Mouse (Mus musculus) spleen, adult 2 months (tissue): ENCODE measurements around the gene Gng7. TPM values are rescaled to one million over a fixed set of nuclear protein-coding genes. Genes with fewer than 3 reads are reported as not detected.

Experiments
- DNase-seq, 2 experiments: peaks; one replicate each; pipeline versions ENCODE4 v3.0.0 to v3.0.0-alpha.2; 2012 to 2021; ENCODE audit warnings: low spot score in 2 of 2, low read depth in 1 of 2
- H3K27ac ChIP-seq: fragments of 200-500 bp; 2 replicates; pipeline ENCODE4 v1.5.1; 2012; ENCODE audit warnings: low read length, inconsistent platforms; ENCODE audit not compliant: insufficient read depth
- H3K27me3 ChIP-seq: fragments of 200-500 bp; 2 replicates; pipeline ENCODE4 v1.6.1; 2012; ENCODE audit warnings: mild to moderate bottlenecking, moderate library complexity, low read length, inconsistent platforms; ENCODE audit not compliant: control insufficient read depth, insufficient read depth
- H3K36me3 ChIP-seq: fragments of 200-500 bp; 2 replicates; pipeline ENCODE4 v1.6.1; 2012; ENCODE audit warnings: mild to moderate bottlenecking, low read length, inconsistent platforms; ENCODE audit not compliant: control insufficient read depth, insufficient read depth
- H3K4me1 ChIP-seq: fragments of 200-500 bp; 2 replicates; pipeline ENCODE4 v1.6.1; 2011; ENCODE audit warnings: inconsistent platforms; ENCODE audit not compliant: control insufficient read depth, insufficient read depth, insufficient read length
- H3K4me3 ChIP-seq: fragments of 200-500 bp; 2 replicates; pipeline ENCODE4 v1.5.1; 2011; ENCODE audit warnings: mild to moderate bottlenecking, inconsistent platforms; ENCODE audit not compliant: insufficient read depth, insufficient read length; ENCODE audit errors: extremely low read depth
- CTCF ChIP-seq: fragments of 200-500 bp; IDR thresholded peaks from 2 replicates; pipeline ENCODE4 v1.5.1; 2011; ENCODE audit warnings: mild to moderate bottlenecking, inconsistent platforms; ENCODE audit not compliant: insufficient read depth, insufficient read length, insufficient replicate concordance; ENCODE audit errors: extremely low read depth
- POLR2A ChIP-seq: fragments of 200-500 bp; IDR thresholded peaks from 2 replicates; pipeline ENCODE4 v1.6.1; 2011; ENCODE audit warnings: low read depth, low read length, inconsistent platforms
- WGBS: fragments of 180-500 bp; shearing (Covaris S2); methylation state at CpG from one replicate; pipeline ENCODE4 v1.1.7; 2018; 5-methylcytosine and 5-hydroxymethylcytosine counted together
- polyA plus RNA-seq: library from polyadenylated mRNA; depleted of rRNA; stranded (reverse); fragments of >200 nt; gene quantifications from 2 replicates; pipeline ENCODE4 v1.2.3, GENCODE M21; 2012

Gng7 gene
- polyA plus RNA-seq, 1 experiment = 0.91 TPM

GRCm38 (mm10) chr10:80954843-80955242 lies 59.9 kb downstream of the Gng7 start:
- no peak for DNase-seq
- Histone ChIP-seq H3K4me3 (no peak overlapping the region), H3K27ac (no peak overlapping the region), H3K27me3 (no peaks in the 10 kb centered on the region), H3K36me3 (no peaks in the 10 kb centered on the region), H3K4me1 (no peaks in the 10 kb centered on the region)
- no peak for TF ChIP-seq CTCF
- TF ChIP-seq POLR2A = no peak
- WGBS = 85% methylated on average over 6 of the region's 6 CpGs

GRCm38 (mm10) chr10:80954415-80954814 lies 60.3 kb downstream of the Gng7 start:
- TF ChIP-seq CTCF (no peak), POLR2A (no peak)
- WGBS = 92% methylated on average over 13 of the region's 13 CpGs
- Histone ChIP-seq H3K4me1 (no peaks in the 10 kb centered on the region), H3K4me3 (no peak overlapping the region), H3K27me3 (no peaks in the 10 kb centered on the region), H3K36me3 (no peaks in the 10 kb centered on the region), H3K27ac (no peak overlapping the region)
- no peak for DNase-seq

- H3K27ac ChIP-seq = no peak overlapping the region
- no peaks in the 10 kb centered on the region for H3K36me3 ChIP-seq
- no peaks in the 10 kb centered on the region for H3K4me1 ChIP-seq
- DNase-seq = no peak
- H3K27me3 ChIP-seq = no peaks in the 10 kb centered on the region
- 60% methylated on average over 15 of the region's 15 CpGs for WGBS
- H3K4me3 ChIP-seq = no peak overlapping the region
- no peak for TF ChIP-seq CTCF
- TF ChIP-seq POLR2A = no peak
Observed at GRCm38 (mm10) chr10:80952449-80952848, 62.3 kb downstream of the Gng7 start.

- Histone ChIP-seq H3K36me3 (no peaks in the 10 kb centered on the region), H3K4me3 (no peak overlapping the region), H3K27me3 (no peaks in the 10 kb centered on the region), H3K4me1 (no peaks in the 10 kb centered on the region), H3K27ac (no peak overlapping the region)
- DNase-seq = no peak
- WGBS = 71% methylated on average over 10 of the region's 10 CpGs
- TF ChIP-seq CTCF = no peak
- TF ChIP-seq POLR2A = no peak
Observed at GRCm38 (mm10) chr10:80951761-80952390, 62.9 kb downstream of the Gng7 start.

DNA sequence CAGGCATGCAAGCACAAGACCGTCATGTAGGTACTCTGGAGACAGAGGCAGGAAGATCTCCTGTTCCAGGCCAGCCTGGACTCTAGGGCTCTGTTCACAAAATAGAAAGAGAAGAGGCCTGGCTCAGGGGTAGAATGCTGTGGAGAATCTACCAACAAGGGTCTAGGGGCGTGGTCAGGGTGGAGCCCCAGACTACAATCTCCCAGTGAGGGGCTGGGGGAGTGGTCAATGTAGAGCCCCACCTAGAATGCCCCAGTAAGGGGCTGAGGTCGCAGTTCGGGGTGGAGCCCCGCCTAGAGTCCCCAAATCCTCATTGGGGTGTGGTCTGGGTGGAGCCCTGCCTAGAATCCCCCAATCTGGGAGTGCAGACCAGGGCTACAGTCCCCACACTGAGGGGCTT lies 64.4 kb downstream of the Gng7 start:
- no peak overlapping the region for H3K4me3 ChIP-seq
- WGBS = 74% methylated on average over 5 of the region's 5 CpGs

DNA sequence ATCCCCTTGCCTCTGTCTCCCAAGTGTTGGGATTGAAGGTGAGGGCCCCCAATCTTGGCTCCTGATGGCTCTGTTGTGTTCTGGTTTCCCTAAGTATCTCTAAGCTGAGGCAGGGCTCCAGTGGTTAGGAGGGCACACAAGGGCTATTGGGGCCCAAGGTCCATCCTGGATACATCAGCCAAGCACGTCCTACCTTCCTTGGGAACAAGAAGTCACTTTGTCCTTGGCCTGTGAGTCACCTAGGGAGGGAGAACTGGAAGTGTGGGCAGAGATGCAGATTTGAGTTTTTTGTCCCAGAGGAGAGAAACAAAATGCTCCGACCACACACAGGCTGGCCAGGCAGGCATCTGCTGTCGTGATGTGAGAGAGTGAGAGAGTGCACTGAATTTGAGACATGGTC lies 65.7 kb downstream of the Gng7 start:
- no peaks in the 10 kb centered on the region for H3K36me3 ChIP-seq
- H3K27me3 ChIP-seq = no peaks in the 10 kb centered on the region
- DNase-seq = no peak
- no peak overlapping the region for H3K27ac ChIP-seq
- 79% methylated on average over 3 of the region's 3 CpGs for WGBS
- TF ChIP-seq CTCF (no peak), POLR2A (no peak)
- H3K4me3 ChIP-seq = no peak overlapping the region
- no peaks in the 10 kb centered on the region for H3K4me1 ChIP-seq

More for the DNA sequence above, 64.4 kb downstream of the Gng7 start:
- TF ChIP-seq CTCF (no peak), POLR2A (no peak)
- no peak for DNase-seq
- H3K27me3 ChIP-seq = no peaks in the 10 kb centered on the region
- no peaks in the 10 kb centered on the region for H3K4me1 ChIP-seq
- H3K36me3 ChIP-seq = no peaks in the 10 kb centered on the region
- no peak overlapping the region for H3K27ac ChIP-seq

- H3K4me1 ChIP-seq = peaks cover 4% of the 10 kb centered on the region; the same call in 1 of the 2 replicates
- H3K36me3 ChIP-seq = no peaks in the 10 kb centered on the region
- DNase-seq = no peak
- H3K4me3 ChIP-seq = no peak overlapping the region
- H3K27ac ChIP-seq = no peak overlapping the region
- WGBS = 30% methylated on average over 6 of the region's 6 CpGs
- H3K27me3 ChIP-seq = no peaks in the 10 kb centered on the region
- TF ChIP-seq CTCF = no peak
- TF ChIP-seq POLR2A = no peak
Observed at GRCm38 (mm10) chr10:80948570-80948969, 66.2 kb downstream of the Gng7 start.
